Mouse (Mus musculus) liver, embryonic 16.5 days (tissue): ENCODE data around the gene Syne4. TPM values are rescaled to one million over a fixed set of nuclear protein-coding genes. Genes with fewer than 3 reads are reported as not detected.

Experiments used
- ATAC-seq: fragments of 200-750 bp; cut with Nextera tagmentation; 2 replicates; pipeline ENCODE4 v1.8.0; 2017; ENCODE audit warnings: low read depth, mild to moderate bottlenecking, moderate number of reproducible peaks, moderate library complexity
- H3K27ac ChIP-seq: fragments of 300-500 bp; sonication (generic); 2 replicates; pipeline ENCODE4 v1.5.1; 2014; ENCODE audit warnings: mild to moderate bottlenecking, low read length
- H3K27me3 ChIP-seq: fragments of 300-500 bp; sonication (generic); 2 replicates; pipeline ENCODE4 v1.6.1; 2014; ENCODE audit warnings: low read depth, low read length, mixed read lengths; ENCODE audit not compliant: control insufficient read depth, insufficient read depth
- H3K36me3 ChIP-seq: fragments of 300-500 bp; sonication (generic); 2 replicates; pipeline ENCODE4 v1.6.1; 2014; ENCODE audit warnings: mild to moderate bottlenecking; ENCODE audit not compliant: control insufficient read depth, insufficient read depth
- H3K4me1 ChIP-seq: fragments of 300-500 bp; sonication (generic); 2 replicates; pipeline ENCODE4 v1.6.1; 2014; ENCODE audit warnings: low read depth, low read length, mixed read lengths; ENCODE audit not compliant: control insufficient read depth
- H3K4me2 ChIP-seq: fragments of 300-500 bp; sonication (generic); 2 replicates; pipeline ENCODE4 v1.6.1; 2014; ENCODE audit warnings: low read depth, low read length, mixed read lengths
- H3K4me3 ChIP-seq: fragments of 300-500 bp; sonication (generic); 2 replicates; pipeline ENCODE4 v1.5.1; 2014; ENCODE audit warnings: low read depth, mild to moderate bottlenecking, low read length
- H3K9ac ChIP-seq: fragments of 300-500 bp; sonication (generic); 2 replicates; pipeline ENCODE4 v1.6.1; 2014; ENCODE audit warnings: low read depth, low read length
- H3K9me3 ChIP-seq: fragments of 300-500 bp; sonication (generic); replicated peaks from 2 replicates; pipeline ENCODE4 v1.6.1; 2016; ENCODE audit warnings: low read length; ENCODE audit not compliant: control insufficient read depth
- WGBS: fragments of 180-500 bp; shearing (Covaris S2); extraction: QIAGEN DNeasy Blood & Tissue Kit; methylation state at CpG from one replicate; pipeline ENCODE4 v1.1.7; 2014; ENCODE audit not compliant: insufficient replicate concordance; 5-methylcytosine and 5-hydroxymethylcytosine counted together
- polyA plus RNA-seq: library from polyadenylated mRNA; unstranded; fragments of >200 nt; fragmentation: Nextera tagmentation; extraction: Ambion mirVana; gene quantifications from 2 replicates; pipeline ENCODE4 v1.2.1, GENCODE M21; 2015

Syne4 gene
- polyA plus RNA-seq, 1 experiment from 2014 or later = 22.4 TPM

- Histone ChIP-seq H3K4me3 (peak within 1 kb of the TSS; percentile 74), H3K9ac (peak within 1 kb of the TSS; percentile 76), H3K4me1 (peaks cover 19% of the 10 kb centered on the region), H3K27ac (peak within 1 kb of the TSS; percentile 80), H3K27me3 (no peaks in the 10 kb centered on the region), H3K36me3 (no peaks in the 10 kb centered on the region), H3K4me2 (peak within 1 kb of the TSS; percentile 78), H3K9me3 (no peaks in the 10 kb centered on the region)
- peak; percentile 52 for ATAC-seq
- under 1% methylated on average over 63 of the region's 63 CpGs for WGBS
These were observed 7.1 kb downstream of the Syne4 start, which contains the start of gene E130208F15Rik for GRCm38 (mm10) chr7:30321539-30322284. Gene E130208F15Rik, plus strand, starts transcription at chr7:30321740.

GRCm38 (mm10) chr7:30322285-30322667, 7.7 kb downstream of the Syne4 start:
- peak overlapping the region; percentile 76 for H3K9ac ChIP-seq
- H3K4me2 ChIP-seq = peak overlapping the region; percentile 78
- no peaks in the 10 kb centered on the region for H3K9me3 ChIP-seq
- peak overlapping the region; percentile 80 for H3K27ac ChIP-seq
- no peaks in the 10 kb centered on the region for H3K36me3 ChIP-seq
- peaks cover 19% of the 10 kb centered on the region for H3K4me1 ChIP-seq
- peak; percentile 98 for ATAC-seq
- WGBS = under 1% methylated on average over 20 of the region's 20 CpGs
- no peaks in the 10 kb centered on the region for H3K27me3 ChIP-seq
- H3K4me3 ChIP-seq = peak overlapping the region; percentile 74

GRCm38 (mm10) chr7:30322865-30323264, 8.3 kb downstream of the Syne4 start:
- Histone ChIP-seq H3K4me2 (peak overlapping the region; percentile 78), H3K36me3 (no peaks in the 10 kb centered on the region), H3K27ac (peak overlapping the region; percentile 80), H3K9me3 (no peaks in the 10 kb centered on the region), H3K4me1 (peaks cover 19% of the 10 kb centered on the region), H3K9ac (peak overlapping the region; percentile 68), H3K4me3 (peak overlapping the region; percentile 74), H3K27me3 (no peaks in the 10 kb centered on the region)
- WGBS = 7% methylated on average over 6 of the region's 6 CpGs
- no peak for ATAC-seq

GRCm38 (mm10) chr7:30323795-30324194, 9.2 kb downstream of the Syne4 start, which contains the start of gene Sdhaf1:
Gene Sdhaf1, minus strand, starts transcription at chr7:30323895.
- Histone ChIP-seq H3K4me2 (peak within 1 kb of the TSS; percentile 78), H3K9ac (peak within 1 kb of the TSS; percentile 68), H3K4me3 (peak within 1 kb of the TSS; percentile 74), H3K36me3 (no peaks in the 10 kb centered on the region), H3K27me3 (no peaks in the 10 kb centered on the region), H3K9me3 (no peaks in the 10 kb centered on the region), H3K27ac (peak within 1 kb of the TSS; percentile 80), H3K4me1 (peaks cover 19% of the 10 kb centered on the region)
- no peak for ATAC-seq
- 61% methylated on average over 3 of the region's 3 CpGs for WGBS

GRCm38 (mm10) chr7:30324300-30324944, 9.8 kb downstream of the Syne4 start:
- H3K27ac ChIP-seq = no peak overlapping the region
- peaks cover 19% of the 10 kb centered on the region for H3K4me1 ChIP-seq
- WGBS = 63% methylated on average over 5 of the region's 5 CpGs
- ATAC-seq = no peak
- no peak overlapping the region for H3K4me2 ChIP-seq
- H3K4me3 ChIP-seq = no peak overlapping the region
- H3K9ac ChIP-seq = no peak overlapping the region
- no peaks in the 10 kb centered on the region for H3K9me3 ChIP-seq
- H3K36me3 ChIP-seq = no peaks in the 10 kb centered on the region
- H3K27me3 ChIP-seq = no peaks in the 10 kb centered on the region

GRCm38 (mm10) chr7:30325364-30325763, 10.8 kb downstream of the Syne4 start:
- ATAC-seq = no peak
- Histone ChIP-seq H3K27me3 (no peaks in the 10 kb centered on the region), H3K4me2 (no peak overlapping the region), H3K9me3 (no peaks in the 10 kb centered on the region), H3K9ac (no peak overlapping the region), H3K4me1 (peaks cover 18% of the 10 kb centered on the region), H3K36me3 (no peaks in the 10 kb centered on the region), H3K4me3 (no peak overlapping the region), H3K27ac (no peak overlapping the region)
- 38% methylated on average over 2 of the region's 2 CpGs for WGBS

GRCm38 (mm10) chr7:30326427-30326826, 11.8 kb downstream of the Syne4 start:
- no peak overlapping the region for H3K4me2 ChIP-seq
- ATAC-seq = no peak
- no peaks in the 10 kb centered on the region for H3K9me3 ChIP-seq
- H3K27me3 ChIP-seq = no peaks in the 10 kb centered on the region
- no peak overlapping the region for H3K27ac ChIP-seq
- H3K4me1 ChIP-seq = peaks cover 8% of the 10 kb centered on the region
- H3K4me3 ChIP-seq = no peak overlapping the region
- no peaks in the 10 kb centered on the region for H3K36me3 ChIP-seq
- H3K9ac ChIP-seq = no peak overlapping the region

- no peak for ATAC-seq
- no peaks in the 10 kb centered on the region for H3K27me3 ChIP-seq
- no peak overlapping the region for H3K4me3 ChIP-seq
- 59% methylated on average over 15 of the region's 15 CpGs for WGBS
- no peak overlapping the region for H3K9ac ChIP-seq
- H3K36me3 ChIP-seq = no peaks in the 10 kb centered on the region
- H3K27ac ChIP-seq = no peak overlapping the region
- H3K4me1 ChIP-seq = peaks cover 7% of the 10 kb centered on the region
- no peak overlapping the region for H3K4me2 ChIP-seq
- no peaks in the 10 kb centered on the region for H3K9me3 ChIP-seq
These were observed 12.5 kb downstream of the Syne4 start for GRCm38 (mm10) chr7:30327140-30327539.

- ATAC-seq = no peak
- H3K27ac ChIP-seq = no peak overlapping the region
- 56% methylated on average over 10 of the region's 10 CpGs for WGBS
These were observed 13.8 kb downstream of the Syne4 start for GRCm38 (mm10) chr7:30328379-30328778.

More at GRCm38 (mm10) chr7:30328379-30328778, 13.8 kb downstream of the Syne4 start:
- peaks cover 2% of the 10 kb centered on the region; the same call in 1 of the 2 replicates for H3K27me3 ChIP-seq
- H3K9me3 ChIP-seq = no peaks in the 10 kb centered on the region
- no peak overlapping the region for H3K4me2 ChIP-seq
- no peaks in the 10 kb centered on the region for H3K36me3 ChIP-seq
- H3K9ac ChIP-seq = no peak overlapping the region
- H3K4me1 ChIP-seq = peaks cover 1% of the 10 kb centered on the region
- H3K4me3 ChIP-seq = no peak overlapping the region
